Mouse (Mus musculus) bone marrow macrophage, adult 2 months (primary cell): ENCODE data around the gene Hoxd11. TPM values are rescaled to one million over a fixed set of nuclear protein-coding genes. Genes with fewer than 3 reads are reported as not detected.

ENCODE experiments used
- H3K27ac ChIP-seq: 2 replicates; pipeline ENCODE4 v1.5.1; 2012; ENCODE audit warnings: low read depth, low read length; ENCODE audit not compliant: insufficient read depth
- H3K4me1 ChIP-seq: 2 replicates; pipeline ENCODE4 v1.6.1; 2012; ENCODE audit warnings: low read length; ENCODE audit not compliant: control insufficient read depth, insufficient read depth
- H3K4me3 ChIP-seq: 2 replicates; pipeline ENCODE4 v1.5.1; 2012; ENCODE audit warnings: mild to moderate bottlenecking, low read length, moderate library complexity; ENCODE audit not compliant: insufficient read depth
- CTCF ChIP-seq: IDR thresholded peaks from 2 replicates; pipeline ENCODE4 v1.5.1; 2012; ENCODE audit warnings: low read depth, mild to moderate bottlenecking, low read length, moderate library complexity
- POLR2A ChIP-seq: IDR thresholded peaks from 2 replicates; pipeline ENCODE4 v1.6.1; 2012; ENCODE audit warnings: mild to moderate bottlenecking, low read depth, low read length, borderline replicate concordance
- polyA plus RNA-seq: library from polyadenylated mRNA; stranded (reverse); fragments of >200 nt; gene quantifications from 2 replicates; pipeline ENCODE4 v1.2.4, GENCODE M21; 2012; ENCODE audit not compliant: missing spikeins, insufficient read depth, insufficient read length

Hoxd11 gene
- polyA plus RNA-seq, 1 experiment: not detected

GRCm38 (mm10) chr2:74655821-74656631, 23.3 kb upstream of the Hoxd11 start:
- no peak overlapping the region for H3K27ac ChIP-seq
- H3K4me3 ChIP-seq: no peak overlapping the region
- H3K4me1 ChIP-seq: no peaks in the 10 kb centered on the region
- TF ChIP-seq CTCF (no peak), POLR2A (no peak)

DNA sequence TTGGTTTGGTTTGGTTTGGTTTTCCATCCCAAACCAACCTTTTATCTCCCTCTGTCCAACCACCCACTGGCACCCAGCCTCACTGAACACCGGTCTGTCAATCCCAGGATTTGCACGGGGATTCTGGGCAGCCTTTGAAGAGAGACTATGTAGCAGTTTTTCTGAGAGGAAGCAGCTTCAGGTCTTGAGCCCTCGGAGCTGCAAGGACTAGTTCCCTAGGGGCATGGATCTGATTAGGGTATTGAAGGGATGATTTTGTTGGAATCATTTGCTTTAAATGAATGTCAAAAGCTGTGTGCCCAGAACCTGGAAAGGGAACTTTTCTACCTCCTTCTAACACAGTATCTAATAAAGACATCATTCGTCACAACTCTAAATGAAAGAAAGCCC, 22.7 kb upstream of the Hoxd11 start:
- TF ChIP-seq POLR2A: no peak
- no peak overlapping the region for H3K4me3 ChIP-seq
- H3K27ac ChIP-seq: no peak overlapping the region
- no peaks in the 10 kb centered on the region for H3K4me1 ChIP-seq

DNA sequence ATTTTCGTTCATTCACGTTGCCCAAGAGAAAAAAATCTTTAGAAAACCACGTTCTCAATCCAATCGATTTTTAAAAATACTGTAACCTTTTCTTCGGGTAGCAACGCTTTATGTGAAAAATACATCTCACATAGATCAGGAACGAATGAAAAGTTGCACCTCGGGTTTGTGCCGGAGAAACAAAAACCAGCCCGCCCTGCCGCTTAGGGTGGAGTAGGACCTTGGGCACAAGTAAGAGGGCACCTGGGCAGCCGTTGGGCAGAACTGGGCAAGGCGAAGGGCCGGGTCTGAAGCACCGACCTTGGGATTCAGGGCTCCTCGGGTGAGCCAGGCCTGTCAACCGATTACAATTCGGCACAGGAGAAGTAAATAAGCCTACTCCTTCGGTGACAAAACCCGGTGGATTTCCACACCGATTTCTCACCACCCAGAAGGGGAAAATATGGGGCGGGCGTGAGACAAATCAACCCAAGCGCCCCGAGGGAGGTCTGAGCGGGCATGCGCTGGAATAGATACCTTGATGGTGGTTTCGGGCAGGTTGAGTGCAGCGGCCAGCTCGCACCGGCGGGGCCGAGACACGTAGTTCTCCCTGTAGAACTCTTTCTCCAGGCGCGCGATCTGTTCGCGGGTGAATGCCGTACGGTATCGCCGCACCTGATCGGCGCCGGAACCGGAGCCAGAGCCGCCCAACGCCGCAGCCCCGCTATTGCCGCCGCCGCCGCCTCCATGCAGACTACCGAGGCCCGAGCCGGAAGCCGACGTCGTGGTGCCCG, 21.9 kb upstream of the Hoxd11 start:
- Histone ChIP-seq H3K27ac (no peak overlapping the region), H3K4me3 (peak overlapping the region; percentile 2; the same call in 1 of the 2 replicates), H3K4me1 (no peaks in the 10 kb centered on the region)
- no peak for TF ChIP-seq POLR2A
- no peak for TF ChIP-seq CTCF

GRCm38 (mm10) chr2:74658024-74658666, 21.2 kb upstream of the Hoxd11 start:
- Histone ChIP-seq H3K27ac (no peak overlapping the region), H3K4me1 (no peaks in the 10 kb centered on the region), H3K4me3 (peak overlapping the region; percentile 2; the same call in 1 of the 2 replicates)
- TF ChIP-seq POLR2A (no peak), CTCF (no peak)

DNA sequence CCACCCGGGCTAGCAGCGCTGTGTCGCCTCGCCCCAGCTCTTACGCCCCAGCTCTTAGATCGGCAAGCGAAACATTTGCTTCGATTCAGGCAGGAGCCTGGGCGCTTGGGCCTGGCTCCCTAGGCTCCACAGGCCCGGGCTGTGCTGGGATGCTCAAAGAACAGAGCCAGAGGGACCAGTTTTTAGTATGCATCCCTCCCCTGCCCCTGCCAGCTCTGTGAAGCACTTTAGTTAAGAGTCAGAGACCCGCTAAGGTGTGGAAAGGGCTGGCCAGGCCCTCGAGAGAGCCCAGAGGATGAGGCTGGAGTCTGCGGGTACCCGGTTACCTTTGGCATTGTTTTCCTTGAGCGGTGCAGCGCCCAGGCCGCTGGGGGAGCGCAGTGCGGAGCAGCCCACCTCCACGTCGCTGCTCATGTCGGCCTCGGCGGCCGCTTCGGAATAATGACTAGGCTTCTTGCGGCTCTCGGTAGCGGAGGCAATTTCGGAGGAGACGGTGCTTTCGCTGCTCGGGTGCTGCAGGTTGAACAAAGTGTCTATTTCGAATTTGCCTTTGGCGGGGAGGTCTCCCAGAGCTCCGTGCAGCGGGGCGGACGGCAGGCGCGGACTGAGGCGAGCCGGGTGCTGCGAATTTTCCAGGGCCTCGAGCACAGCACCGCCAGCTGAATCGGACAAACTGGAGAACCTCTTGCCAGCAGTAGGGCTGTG, 20.5 kb upstream of the Hoxd11 start:
- Histone ChIP-seq H3K4me1 (no peaks in the 10 kb centered on the region), H3K4me3 (no peak overlapping the region), H3K27ac (no peak overlapping the region)
- TF ChIP-seq POLR2A (no peak), CTCF (no peak)

GRCm38 (mm10) chr2:74659507-74660005, 19.8 kb upstream of the Hoxd11 start, which contains the start of gene Evx2:
Evx2 (minus strand) TSS chr2:74659557.
- Histone ChIP-seq H3K4me1 (no peaks in the 10 kb centered on the region), H3K27ac (no peak within 1 kb of the TSS), H3K4me3 (no peak within 1 kb of the TSS)
- TF ChIP-seq POLR2A: no peak
- no peak for TF ChIP-seq CTCF

GRCm38 (mm10) chr2:74660421-74661375, 18.7 kb upstream of the Hoxd11 start:
- Histone ChIP-seq H3K4me3 (no peak overlapping the region), H3K27ac (no peak overlapping the region), H3K4me1 (no peaks in the 10 kb centered on the region)
- TF ChIP-seq POLR2A (no peak), CTCF (no peak)

DNA sequence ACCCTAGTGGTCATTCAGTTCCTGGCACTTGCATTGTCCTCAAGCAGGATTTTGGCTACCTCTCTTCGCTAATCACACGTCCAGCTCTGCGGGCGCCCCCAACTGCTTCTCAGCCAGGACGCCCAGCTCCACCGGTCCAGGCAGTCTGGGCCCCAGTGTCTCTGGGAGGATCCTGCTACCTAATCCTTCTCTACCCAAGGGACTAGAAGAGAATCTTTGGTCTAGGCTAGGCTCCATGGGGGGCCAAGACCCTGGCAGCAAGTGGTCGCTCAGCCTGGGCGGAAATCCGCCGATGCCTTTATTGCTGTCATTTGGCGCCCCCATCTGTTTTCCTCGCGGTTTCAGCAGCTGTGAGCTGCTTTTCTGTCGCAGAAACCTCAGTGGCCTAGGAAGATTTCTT, 17.7 kb upstream of the Hoxd11 start:
- Histone ChIP-seq H3K27ac (no peak overlapping the region), H3K4me3 (no peak overlapping the region), H3K4me1 (no peaks in the 10 kb centered on the region)
- no peak for TF ChIP-seq POLR2A
- no peak for TF ChIP-seq CTCF
